Mouse (Mus musculus): ENCODE data around the gene Ptpn11. TPM values are rescaled to one million over a fixed set of nuclear protein-coding genes. Genes with fewer than 3 reads are reported as not detected.

The Ptpn11 gene
- polyA plus RNA-seq, 1 experiment from 2014 or later: 10.6 TPM

- ATAC-seq (no peak), DNase-seq (no peak)
- Histone ChIP-seq H3K4me3 (ENCODE audit: low read depth, low read length) (no peak overlapping the region), H3K27me3 (ENCODE audit: insufficient read depth, low read length) (no peaks in the 10 kb centered on the region), H3K9ac (replicated peaks) (no peak overlapping the region), H3K4me2 (ENCODE audit: low read depth, low read length) (no peak overlapping the region), H3K27ac (ENCODE audit: low read depth) (no peak overlapping the region), H3K9me3 (ENCODE audit: low read length) (no peaks in the 10 kb centered on the region), H3K36me3 (replicated peaks; ENCODE audit: insufficient read depth, low read length) (no peaks in the 10 kb centered on the region), H3K4me1 (ENCODE audit: insufficient read depth) (no peaks in the 10 kb centered on the region)
- no peak for TF ChIP-seq EP300 (IDR thresholded peaks at IDR 0.05; ENCODE audit: low read depth)
- TF ChIP-seq CTCF (IDR thresholded peaks at IDR 0.05; ENCODE audit: low read depth): no peak
- 73% methylated on average over 7 of the region's 7 CpGs for WGBS (ENCODE audit: insufficient replicate concordance)
Observed at GRCm38 (mm10) chr5:121089660-121090059, 101.5 kb downstream of the Ptpn11 start.

GRCm38 (mm10) chr5:121087733-121088132 is 103.5 kb downstream of the Ptpn11 start:
- no peaks in the 10 kb centered on the region for H3K4me1 ChIP-seq (ENCODE audit: insufficient read depth)
- no peak for TF ChIP-seq EP300 (IDR thresholded peaks at IDR 0.05; ENCODE audit: low read depth)
- no peak for TF ChIP-seq CTCF (IDR thresholded peaks at IDR 0.05; ENCODE audit: low read depth)
- 48% methylated on average over 7 of the region's 7 CpGs for WGBS (ENCODE audit: insufficient replicate concordance)
- no peak overlapping the region for H3K9ac ChIP-seq (replicated peaks)
- no peak overlapping the region for H3K4me3 ChIP-seq (ENCODE audit: low read depth, low read length)
- ATAC-seq: no peak
- no peaks in the 10 kb centered on the region for H3K36me3 ChIP-seq (replicated peaks; ENCODE audit: insufficient read depth, low read length)
- H3K27me3 ChIP-seq (ENCODE audit: insufficient read depth, low read length): no peaks in the 10 kb centered on the region
- no peak overlapping the region for H3K27ac ChIP-seq (ENCODE audit: low read depth)
- no peak overlapping the region for H3K4me2 ChIP-seq (ENCODE audit: low read depth, low read length)
- H3K9me3 ChIP-seq (ENCODE audit: low read length): no peaks in the 10 kb centered on the region
- DNase-seq: no peak

DNA sequence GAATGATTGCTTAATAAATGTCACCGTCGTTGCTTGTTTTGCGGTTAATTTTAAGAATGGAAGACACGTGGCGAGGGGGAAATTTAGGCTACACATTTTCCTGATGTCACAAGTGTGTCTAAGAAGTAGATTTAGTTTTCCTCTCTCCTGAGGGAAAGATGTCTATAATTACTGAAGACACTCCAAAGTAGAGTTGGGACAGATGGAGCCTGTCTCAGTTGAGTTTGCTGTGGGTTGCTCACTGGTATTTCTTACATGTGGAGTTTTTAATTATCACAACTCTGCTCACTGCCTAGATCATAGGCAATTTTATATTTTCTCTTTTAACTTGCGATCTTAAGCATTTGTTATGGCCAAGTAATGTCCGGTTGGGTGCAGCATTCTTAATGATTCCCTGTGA is 108.6 kb downstream of the Ptpn11 start:
- Histone ChIP-seq H3K4me3 (ENCODE audit: low read depth, low read length) (no peak overlapping the region), H3K36me3 (replicated peaks; ENCODE audit: insufficient read depth, low read length) (no peaks in the 10 kb centered on the region), H3K4me2 (ENCODE audit: low read depth, low read length) (no peak overlapping the region), H3K4me1 (ENCODE audit: insufficient read depth) (no peaks in the 10 kb centered on the region), H3K27ac (ENCODE audit: low read depth) (no peak overlapping the region), H3K9ac (replicated peaks) (no peak overlapping the region), H3K9me3 (ENCODE audit: low read length) (no peaks in the 10 kb centered on the region), H3K27me3 (ENCODE audit: insufficient read depth, low read length) (no peaks in the 10 kb centered on the region)
- WGBS (ENCODE audit: insufficient replicate concordance): 91% methylated on average over 7 of the region's 7 CpGs
- no peak for ATAC-seq
- DNase-seq: no peak
- TF ChIP-seq CTCF (IDR thresholded peaks at IDR 0.05; ENCODE audit: low read depth): no peak
- TF ChIP-seq EP300 (IDR thresholded peaks at IDR 0.05; ENCODE audit: low read depth): no peak

GRCm38 (mm10) chr5:121081754-121082153 is 109.4 kb downstream of the Ptpn11 start:
- Histone ChIP-seq H3K4me2 (ENCODE audit: low read depth, low read length) (no peak overlapping the region), H3K9me3 (ENCODE audit: low read length) (no peaks in the 10 kb centered on the region), H3K27me3 (ENCODE audit: insufficient read depth, low read length) (no peaks in the 10 kb centered on the region), H3K27ac (ENCODE audit: low read depth) (no peak overlapping the region), H3K4me1 (ENCODE audit: insufficient read depth) (no peaks in the 10 kb centered on the region), H3K9ac (replicated peaks) (no peak overlapping the region), H3K36me3 (replicated peaks; ENCODE audit: insufficient read depth, low read length) (no peaks in the 10 kb centered on the region), H3K4me3 (ENCODE audit: low read depth, low read length) (no peak overlapping the region)
- WGBS (ENCODE audit: insufficient replicate concordance): 72% methylated on average over 5 of the region's 5 CpGs
- TF ChIP-seq CTCF (IDR thresholded peaks at IDR 0.05; ENCODE audit: low read depth) (no peak), EP300 (IDR thresholded peaks at IDR 0.05; ENCODE audit: low read depth) (no peak)
- no peak for ATAC-seq
- no peak for DNase-seq

Other genes starting within 250 kb of the Ptpn11 start
- 0.02 and 0.06 TPM in 2 replicates for gene Rph3a, start 181.3 kb downstream of the Ptpn11 start, polyA plus RNA-seq (2015; fragmentation: Nextera tagmentation; extraction: Ambion mirVana)
- gene Rpl6, start 13.1 kb upstream of the Ptpn11 start, polyA plus RNA-seq (2015; fragmentation: Nextera tagmentation; extraction: Ambion mirVana): 315 and 325 TPM in 2 replicates
- 3.3 and 3.6 TPM in 2 replicates for gene Hectd4, start 28.8 kb upstream of the Ptpn11 start, polyA plus RNA-seq (2015; fragmentation: Nextera tagmentation; extraction: Ambion mirVana)
- 28.6 and 30.6 TPM in 2 replicates for gene Trafd1, start 194.2 kb upstream of the Ptpn11 start, polyA plus RNA-seq (2015; fragmentation: Nextera tagmentation; extraction: Ambion mirVana)
- 12.5 and 12.9 TPM in 2 replicates for gene Naa25, start 206.5 kb upstream of the Ptpn11 start, polyA plus RNA-seq (2015; fragmentation: Nextera tagmentation; extraction: Ambion mirVana)